Mouse (Mus musculus): ENCODE measurements around the gene Fhl2. TPM values are rescaled to one million over a fixed set of nuclear protein-coding genes. Genes with fewer than 3 reads are reported as not detected.

Fhl2 gene
- polyA plus RNA-seq, 1 experiment = 56.9 TPM

GRCm38 (mm10) chr1:43164582-43164981 is 32.2 kb downstream of the Fhl2 start:
- no peak for TF ChIP-seq POLR2A (IDR thresholded peaks at IDR 0.05; ENCODE audit: low read depth, low read length)
- no peak for TF ChIP-seq CTCF (IDR thresholded peaks at IDR 0.05; ENCODE audit: extremely low read depth, insufficient read length, insufficient replicate concordance, low read depth, low read length)

GRCm38 (mm10) chr1:43163467-43164418 is 33.0 kb downstream of the Fhl2 start:
- peak overlapping the region; percentile 78 for H3K4me3 ChIP-seq (ENCODE audit: low read depth, low read length)
- 4% methylated on average over 58 of the region's 61 CpGs for WGBS
- peak overlapping the region; percentile 76 for H3K27ac ChIP-seq (ENCODE audit: insufficient read depth, low read depth, low read length)
- no peaks in the 10 kb centered on the region for H3K36me3 ChIP-seq (ENCODE audit: control insufficient read depth, insufficient read depth, low read length)
- peak; percentile 47; the same call in 1 of the 2 replicates for TF ChIP-seq POLR2A (IDR thresholded peaks at IDR 0.05; ENCODE audit: low read depth, low read length)
- TF ChIP-seq CTCF (IDR thresholded peaks at IDR 0.05; ENCODE audit: extremely low read depth, insufficient read length, insufficient replicate concordance, low read depth, low read length) = no peak
- H3K4me1 ChIP-seq (ENCODE audit: control insufficient read depth, insufficient read depth, insufficient read length, low read length) = peaks cover 26% of the 10 kb centered on the region
- H3K27me3 ChIP-seq (ENCODE audit: control insufficient read depth, insufficient read depth, low read length) = no peaks in the 10 kb centered on the region

More at GRCm38 (mm10) chr1:43164582-43164981, 32.2 kb downstream of the Fhl2 start:
- 94% methylated on average over 5 of the region's 5 CpGs for WGBS
- H3K4me3 ChIP-seq (ENCODE audit: low read depth, low read length) = no peak overlapping the region
- no peaks in the 10 kb centered on the region for H3K27me3 ChIP-seq (ENCODE audit: control insufficient read depth, insufficient read depth, low read length)
- H3K27ac ChIP-seq (ENCODE audit: insufficient read depth, low read depth, low read length) = 0 out of 2 replicates have a peak overlapping the region, but pooled peaks have one; percentile 76
- H3K4me1 ChIP-seq (ENCODE audit: control insufficient read depth, insufficient read depth, insufficient read length, low read length) = peaks cover 30% of the 10 kb centered on the region
- no peaks in the 10 kb centered on the region for H3K36me3 ChIP-seq (ENCODE audit: control insufficient read depth, insufficient read depth, low read length)

GRCm38 (mm10) chr1:43163084-43163466 is 33.7 kb downstream of the Fhl2 start:
- Histone ChIP-seq H3K36me3 (ENCODE audit: control insufficient read depth, insufficient read depth, low read length) (no peaks in the 10 kb centered on the region), H3K4me3 (ENCODE audit: low read depth, low read length) (peak overlapping the region; percentile 78), H3K4me1 (ENCODE audit: control insufficient read depth, insufficient read depth, insufficient read length, low read length) (peaks cover 22% of the 10 kb centered on the region), H3K27me3 (ENCODE audit: control insufficient read depth, insufficient read depth, low read length) (no peaks in the 10 kb centered on the region), H3K27ac (ENCODE audit: insufficient read depth, low read depth, low read length) (peak overlapping the region; percentile 76)
- TF ChIP-seq POLR2A (IDR thresholded peaks at IDR 0.05; ENCODE audit: low read depth, low read length) (no peak), CTCF (IDR thresholded peaks at IDR 0.05; ENCODE audit: extremely low read depth, insufficient read length, insufficient replicate concordance, low read depth, low read length) (no peak)
- WGBS = 2% methylated on average over 6 of the region's 6 CpGs

- no peaks in the 10 kb centered on the region for H3K27me3 ChIP-seq (ENCODE audit: control insufficient read depth, insufficient read depth, low read length)
- H3K36me3 ChIP-seq (ENCODE audit: control insufficient read depth, insufficient read depth, low read length) = no peaks in the 10 kb centered on the region
- no peak for TF ChIP-seq CTCF (IDR thresholded peaks at IDR 0.05; ENCODE audit: extremely low read depth, insufficient read length, insufficient replicate concordance, low read depth, low read length)
- TF ChIP-seq POLR2A (IDR thresholded peaks at IDR 0.05; ENCODE audit: low read depth, low read length) = no peak
- peaks cover 22% of the 10 kb centered on the region for H3K4me1 ChIP-seq (ENCODE audit: control insufficient read depth, insufficient read depth, insufficient read length, low read length)
- WGBS = 31% methylated on average over 3 of the region's 3 CpGs
- H3K4me3 ChIP-seq (ENCODE audit: low read depth, low read length) = peak overlapping the region; percentile 22; the same call in 1 of the 2 replicates
- peak overlapping the region; percentile 59 for H3K27ac ChIP-seq (ENCODE audit: insufficient read depth, low read depth, low read length)
Observed at GRCm38 (mm10) chr1:43162394-43162793, 34.4 kb downstream of the Fhl2 start.

- H3K36me3 ChIP-seq (ENCODE audit: control insufficient read depth, insufficient read depth, low read length) = no peaks in the 10 kb centered on the region
- WGBS = 16% methylated on average over 4 of the region's 4 CpGs
- no peak overlapping the region for H3K4me3 ChIP-seq (ENCODE audit: low read depth, low read length)
- H3K27ac ChIP-seq (ENCODE audit: insufficient read depth, low read depth, low read length) = peak overlapping the region; percentile 80
- TF ChIP-seq POLR2A (IDR thresholded peaks at IDR 0.05; ENCODE audit: low read depth, low read length) = no peak
- H3K4me1 ChIP-seq (ENCODE audit: control insufficient read depth, insufficient read depth, insufficient read length, low read length) = peaks cover 25% of the 10 kb centered on the region
- no peaks in the 10 kb centered on the region for H3K27me3 ChIP-seq (ENCODE audit: control insufficient read depth, insufficient read depth, low read length)
Observed at GRCm38 (mm10) chr1:43159429-43159828, 37.4 kb downstream of the Fhl2 start.

GRCm38 (mm10) chr1:43157907-43158306 is 38.9 kb downstream of the Fhl2 start:
- H3K27ac ChIP-seq (ENCODE audit: insufficient read depth, low read depth, low read length) = peak overlapping the region; percentile 28
- peaks cover 31% of the 10 kb centered on the region for H3K4me1 ChIP-seq (ENCODE audit: control insufficient read depth, insufficient read depth, insufficient read length, low read length)
- TF ChIP-seq POLR2A (IDR thresholded peaks at IDR 0.05; ENCODE audit: low read depth, low read length) = no peak
- TF ChIP-seq CTCF (IDR thresholded peaks at IDR 0.05; ENCODE audit: extremely low read depth, insufficient read length, insufficient replicate concordance, low read depth, low read length) = no peak
- WGBS = 62% methylated on average over 2 of the region's 2 CpGs
- no peaks in the 10 kb centered on the region for H3K36me3 ChIP-seq (ENCODE audit: control insufficient read depth, insufficient read depth, low read length)
- H3K27me3 ChIP-seq (ENCODE audit: control insufficient read depth, insufficient read depth, low read length) = no peaks in the 10 kb centered on the region
- no peak overlapping the region for H3K4me3 ChIP-seq (ENCODE audit: low read depth, low read length)

GRCm38 (mm10) chr1:43154491-43154890 is 42.3 kb downstream of the Fhl2 start:
- Histone ChIP-seq H3K27me3 (ENCODE audit: control insufficient read depth, insufficient read depth, low read length) (no peaks in the 10 kb centered on the region), H3K36me3 (ENCODE audit: control insufficient read depth, insufficient read depth, low read length) (peaks cover 7% of the 10 kb centered on the region), H3K4me1 (ENCODE audit: control insufficient read depth, insufficient read depth, insufficient read length, low read length) (peaks cover 32% of the 10 kb centered on the region), H3K27ac (ENCODE audit: insufficient read depth, low read depth, low read length) (peak overlapping the region; percentile 78), H3K4me3 (ENCODE audit: low read depth, low read length) (no peak overlapping the region)
- 29% methylated on average over 2 of the region's 2 CpGs for WGBS
- no peak for TF ChIP-seq POLR2A (IDR thresholded peaks at IDR 0.05; ENCODE audit: low read depth, low read length)
- TF ChIP-seq CTCF (IDR thresholded peaks at IDR 0.05; ENCODE audit: extremely low read depth, insufficient read length, insufficient replicate concordance, low read depth, low read length) = no peak

Data from small intestine, adult 2 months (tissue).